Mouse (Mus musculus): ENCODE data around the gene Wdfy3.
"Not testable (repeated sequence)": the region's sequence is repeated elsewhere in the genome, so short reads cannot be mapped to it uniquely, and the experiment has no call there.

Wdfy3 gene

DNA sequence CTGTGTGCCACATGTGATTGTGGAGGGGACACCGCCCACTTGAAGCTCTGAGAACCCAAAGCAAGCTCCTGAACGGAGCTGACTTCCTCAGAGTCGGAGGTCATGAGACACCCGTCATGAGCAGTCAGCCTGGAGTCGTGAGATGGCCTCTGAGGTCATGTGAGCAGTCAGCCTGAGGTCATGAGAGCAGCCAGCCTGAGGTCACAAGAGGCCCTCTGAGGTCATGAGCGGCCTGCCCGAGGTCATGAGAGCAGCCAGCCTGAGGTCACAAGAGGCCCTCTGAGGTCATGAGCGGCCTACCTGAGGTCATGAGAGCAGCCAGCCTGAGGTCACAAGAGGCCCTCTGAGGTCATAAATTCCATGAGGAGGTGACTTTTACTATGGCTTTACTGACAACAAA is 120.4 kb downstream of the Wdfy3 start:
- peak; percentile 29 for DNase-seq (ENCODE audit: low read depth, low spot score)

DNA sequence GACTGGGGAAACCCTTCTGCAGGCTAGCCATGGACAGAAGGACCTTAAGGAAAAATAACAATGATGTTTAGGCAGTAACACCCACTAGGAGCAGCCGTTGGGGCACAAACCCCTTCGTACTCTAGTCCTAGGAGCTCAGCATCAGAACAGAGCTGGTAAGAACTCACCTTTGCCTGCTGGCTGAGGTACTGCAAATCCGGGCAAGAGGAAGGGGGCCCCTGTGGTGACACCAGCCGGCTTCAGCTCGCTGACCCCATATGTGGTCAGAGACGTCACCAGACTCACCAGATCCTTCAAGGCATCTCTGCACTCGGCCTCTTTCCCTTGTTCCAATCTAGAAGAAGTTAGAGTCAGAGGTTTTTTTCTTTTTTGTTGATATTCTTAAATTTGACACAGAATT is 121.1 kb downstream of the Wdfy3 start:
- no peak for DNase-seq (ENCODE audit: low read depth, low spot score)

DNA sequence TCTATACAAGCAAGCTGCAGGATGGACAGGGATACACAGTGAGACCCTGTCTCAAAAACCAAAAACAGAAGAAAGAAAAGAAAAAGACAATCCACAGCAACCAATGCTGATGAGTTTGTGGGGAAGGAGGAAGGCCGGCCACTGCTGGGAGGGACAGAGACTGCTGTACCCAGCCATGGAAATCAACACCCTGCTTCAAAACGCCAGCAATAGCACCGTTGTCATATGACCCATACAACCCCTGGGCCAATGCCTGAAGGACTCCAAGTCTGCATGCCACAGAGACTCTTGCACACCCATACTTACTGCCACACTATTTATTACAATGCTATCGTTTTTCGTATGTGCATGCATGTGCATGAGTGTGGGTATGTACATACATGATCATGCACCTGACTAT is 124.0 kb downstream of the Wdfy3 start:
- no peak for DNase-seq (ENCODE audit: low read depth, low spot score)

DNA sequence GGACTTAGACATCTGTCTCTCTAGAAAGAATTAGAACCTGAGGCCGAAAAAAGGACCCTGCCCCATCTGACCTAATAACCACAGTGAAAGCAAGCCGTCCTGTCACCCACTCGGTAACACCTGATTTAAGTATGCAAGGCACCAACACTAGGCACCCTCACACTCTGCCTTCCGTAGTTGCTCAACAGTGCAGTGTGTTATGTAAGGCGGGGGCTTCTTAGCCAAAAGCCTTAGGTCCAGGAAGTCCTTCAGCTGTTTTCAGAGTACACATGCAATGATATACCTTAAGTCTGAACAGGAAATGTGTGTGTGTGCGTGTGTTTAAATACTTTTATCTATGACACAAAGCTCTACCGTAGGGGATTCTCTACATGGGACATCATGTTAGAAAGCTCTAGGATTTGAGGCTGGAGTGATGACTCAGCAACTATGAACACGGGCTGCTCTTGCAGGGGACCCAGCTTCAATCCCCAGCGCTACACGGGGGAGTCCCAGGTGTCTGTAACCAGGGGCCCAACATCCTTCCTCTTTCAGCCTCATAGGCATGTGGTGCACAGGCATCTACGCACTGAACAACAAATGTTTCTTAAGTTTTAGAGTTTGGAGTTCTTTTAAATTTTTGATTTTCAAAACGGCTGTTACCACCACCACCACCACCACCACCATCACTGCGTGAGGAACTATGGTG is 131.7 kb downstream of the Wdfy3 start:
- peak; percentile 18 for DNase-seq (ENCODE audit: low read depth, low spot score)

DNA sequence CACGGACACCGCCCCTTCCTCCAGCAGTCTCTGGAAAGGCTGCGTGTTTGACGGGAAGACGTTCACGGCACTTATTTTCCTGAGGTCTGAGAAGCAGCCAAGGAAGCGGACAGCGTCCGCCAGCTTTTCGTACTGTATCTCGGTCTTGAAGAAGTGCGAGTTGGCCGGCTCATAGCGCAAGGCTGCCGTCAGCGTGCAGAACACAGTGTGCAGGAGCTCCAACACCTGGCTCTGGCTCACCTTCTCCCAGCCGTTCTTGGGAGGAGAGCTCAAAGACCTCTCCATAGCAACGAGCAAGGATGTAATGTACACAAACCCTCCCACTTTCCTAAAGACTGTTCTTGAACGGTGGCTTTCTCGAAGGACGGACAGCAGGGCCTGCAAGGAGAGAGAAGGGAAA is 132.4 kb downstream of the Wdfy3 start:
- DNase-seq (ENCODE audit: low read depth, low spot score), result peak; percentile 56

DNA sequence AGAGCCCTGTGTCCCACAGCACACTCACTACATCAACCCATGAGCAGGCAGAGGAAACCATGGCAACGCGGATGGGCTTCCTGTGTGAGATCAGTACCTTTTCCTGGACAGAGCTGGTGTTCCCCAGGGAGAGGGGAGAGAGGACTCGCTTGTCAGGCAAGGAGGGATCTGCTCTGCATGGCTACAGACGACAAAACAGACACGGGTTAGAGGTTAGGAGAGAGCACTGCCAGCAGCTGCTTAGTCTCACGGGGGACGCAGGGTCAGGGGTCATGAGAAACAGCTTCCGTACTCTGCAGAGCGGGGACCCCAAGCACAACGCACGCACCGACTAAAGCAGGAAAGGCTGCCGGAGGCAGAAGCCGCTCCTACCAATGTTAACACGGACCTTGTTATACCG is 133.8 kb downstream of the Wdfy3 start:
- peak; percentile 67 for DNase-seq (ENCODE audit: low read depth, low spot score)

DNA sequence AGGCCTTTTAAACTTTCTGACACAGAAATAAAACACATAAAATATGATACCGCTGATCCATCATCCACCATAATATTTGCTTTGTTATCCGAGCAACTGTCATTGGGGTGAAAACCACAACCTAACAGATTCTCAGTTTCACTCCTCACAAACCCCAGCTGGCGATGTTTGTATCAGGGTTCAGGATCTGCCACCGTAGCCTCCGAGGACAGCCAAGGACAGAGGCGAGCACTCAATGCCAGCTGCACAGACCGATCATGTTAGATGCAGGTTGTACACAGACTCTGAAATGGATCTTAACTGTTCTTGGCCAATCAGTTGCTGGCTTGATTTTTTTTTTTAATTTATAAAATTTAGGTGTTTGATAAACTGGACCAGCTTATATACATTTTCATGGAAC is 135.1 kb downstream of the Wdfy3 start:
- DNase-seq (ENCODE audit: low read depth, low spot score), result no peak

DNA sequence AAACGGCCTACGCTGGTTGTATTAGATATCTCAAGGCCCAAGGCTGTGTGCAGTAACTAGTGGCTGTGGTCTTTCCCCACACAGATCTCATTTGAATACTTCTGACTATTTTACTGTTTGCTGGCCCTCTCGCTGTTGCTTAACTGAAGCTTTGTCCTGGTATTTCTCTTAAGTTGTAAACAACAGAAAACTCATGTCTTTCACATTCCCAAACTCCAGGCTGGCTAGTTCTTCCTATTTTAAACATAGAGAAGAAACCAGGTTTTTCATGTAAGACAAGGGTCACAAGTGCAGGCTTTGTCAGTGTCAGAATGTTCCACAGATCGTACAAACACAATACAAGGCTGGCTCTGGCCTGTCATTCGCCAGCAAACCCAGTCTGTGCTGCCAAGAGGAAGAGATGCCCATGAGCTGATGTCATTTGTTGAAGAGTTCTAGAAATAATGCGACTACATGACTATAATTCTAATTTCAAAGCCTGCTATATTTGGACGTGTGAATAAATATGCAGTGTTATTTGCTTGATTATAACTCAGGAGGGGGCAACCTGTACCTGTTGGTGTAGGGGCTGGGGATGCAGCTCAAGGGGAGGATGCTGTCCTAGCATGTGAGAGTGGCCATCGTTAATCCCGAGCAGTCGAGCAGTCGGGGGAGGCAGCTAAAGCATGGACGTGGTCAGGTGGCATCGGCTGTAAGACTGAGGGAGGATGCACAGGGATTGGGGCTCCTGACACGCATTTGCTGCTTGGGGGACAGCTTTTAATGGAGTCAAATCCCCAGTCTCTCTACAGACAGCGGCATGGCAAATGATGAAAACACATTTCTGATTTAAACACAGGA is 136.5 kb downstream of the Wdfy3 start:
- no peak for DNase-seq (ENCODE audit: low read depth, low spot score)

DNA sequence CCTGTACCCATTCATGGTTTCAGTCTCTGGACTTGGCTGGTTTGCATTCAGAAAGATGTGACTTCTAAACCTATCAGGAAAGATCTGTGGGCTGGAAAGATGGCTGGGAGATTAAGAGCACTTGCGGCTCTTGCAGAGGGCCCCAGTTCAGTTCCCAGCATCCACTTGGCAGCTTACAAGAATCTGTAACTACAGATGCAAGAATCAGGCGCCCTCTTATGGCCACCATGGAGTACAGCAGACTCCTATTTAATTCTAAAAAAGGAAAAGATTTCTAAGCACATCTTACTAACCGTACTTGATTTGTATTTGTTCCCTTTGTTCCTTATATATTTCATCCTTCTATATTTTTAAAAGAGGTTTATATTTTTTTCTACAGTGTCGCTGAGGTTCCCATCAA is 137.7 kb downstream of the Wdfy3 start:
- DNase-seq (ENCODE audit: low read depth, low spot score), result peak; percentile 70

DNA sequence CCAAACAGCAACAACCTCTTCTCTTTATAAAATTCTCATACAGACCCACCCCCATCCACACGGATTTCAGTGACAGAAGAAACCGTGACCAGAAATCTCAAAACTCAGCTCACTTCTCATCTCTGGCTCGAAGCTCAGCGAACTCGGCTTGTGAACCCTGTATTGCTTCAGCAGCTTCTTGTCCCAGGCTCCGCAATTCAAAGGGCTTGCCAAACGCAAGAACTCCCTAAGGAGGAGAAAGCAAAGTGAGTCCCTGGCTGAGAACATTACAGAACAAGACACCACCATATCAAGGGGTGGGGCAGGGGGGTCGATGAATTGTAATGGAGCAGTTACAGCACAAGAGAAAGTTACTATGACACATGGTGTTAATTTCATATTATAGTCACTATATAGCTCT is 143.4 kb downstream of the Wdfy3 start:
- DNase-seq (ENCODE audit: low read depth, low spot score), result no peak

DNA sequence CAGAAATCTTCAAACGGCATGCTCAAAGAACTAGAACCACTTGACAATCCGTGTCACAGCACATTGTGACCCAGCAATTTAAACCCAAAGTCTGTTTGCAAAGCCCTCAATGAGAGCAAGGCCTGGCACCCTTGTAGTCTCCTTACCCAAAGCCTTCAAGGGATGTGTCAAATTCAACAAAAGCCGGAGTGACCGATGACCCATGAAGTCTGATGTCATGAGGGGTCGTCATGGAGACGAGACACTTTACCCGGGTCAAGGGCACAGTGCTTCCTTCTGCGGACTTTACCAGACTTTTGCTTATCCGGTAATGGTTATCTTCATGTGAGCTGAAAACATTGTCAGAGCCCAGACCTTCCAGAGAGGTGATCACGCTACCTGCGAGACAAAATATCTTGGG is 146.0 kb downstream of the Wdfy3 start:
- no peak for DNase-seq (ENCODE audit: low read depth, low spot score)

DNA sequence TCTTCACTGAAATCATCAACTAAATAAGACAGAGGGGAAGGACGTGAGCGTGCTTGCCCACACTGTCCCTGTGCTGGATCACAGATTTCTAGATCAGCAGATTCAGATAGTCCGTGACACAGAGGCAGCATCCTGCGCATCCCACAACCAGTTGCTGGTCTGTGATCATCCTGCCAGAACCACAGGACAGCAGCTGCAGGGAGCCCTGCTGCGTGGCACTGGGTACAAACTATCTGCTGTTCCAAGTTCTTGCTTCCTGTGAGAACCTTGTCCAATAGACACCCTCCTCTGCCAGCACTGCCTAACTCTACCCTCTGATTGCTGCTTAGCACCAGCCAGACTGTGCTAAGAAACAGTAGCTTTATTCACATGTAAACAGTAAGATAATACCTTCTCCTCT is 150.2 kb downstream of the Wdfy3 start:
- DNase-seq (ENCODE audit: low read depth, low spot score), result no peak

DNA sequence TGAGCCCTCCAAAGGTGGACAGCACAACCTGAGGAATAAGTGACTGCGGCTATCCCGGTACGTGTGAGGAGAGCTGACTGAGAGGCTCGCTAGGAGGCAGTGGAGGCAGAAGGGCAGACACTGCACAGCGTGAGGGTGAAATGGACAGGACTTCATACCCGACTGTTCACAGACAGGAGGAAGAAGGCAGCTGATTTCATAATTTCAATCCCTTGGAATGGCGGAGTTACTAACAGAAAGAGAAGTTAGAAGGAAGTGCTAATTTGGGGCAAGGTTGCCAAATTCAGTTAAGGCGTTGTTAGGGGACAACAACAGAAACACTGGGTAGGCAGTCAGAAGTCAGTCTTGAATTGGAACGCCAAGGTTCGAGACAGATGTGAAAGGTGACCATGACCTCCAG is 160.3 kb downstream of the Wdfy3 start:
- DNase-seq (ENCODE audit: low read depth, low spot score), result no peak

DNA sequence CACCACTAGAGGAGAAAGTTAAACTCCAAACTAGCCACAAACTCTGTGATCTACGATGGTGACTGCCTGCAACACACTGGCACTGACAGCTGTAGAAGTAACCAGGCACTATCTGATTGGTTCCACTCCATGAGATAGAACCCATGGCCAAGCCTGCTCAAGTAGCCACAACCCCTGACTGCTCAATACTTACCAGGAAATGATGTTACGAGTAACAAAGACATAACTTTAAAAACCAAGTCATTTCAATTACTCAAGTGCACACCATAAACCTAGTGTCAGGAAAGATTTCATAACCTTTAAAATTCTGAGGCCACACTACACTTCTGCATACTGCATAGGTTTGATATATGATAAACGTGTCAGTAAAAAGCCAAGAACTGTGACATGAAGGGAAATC is 164.1 kb downstream of the Wdfy3 start:
- DNase-seq (ENCODE audit: low read depth, low spot score), result no peak

DNA sequence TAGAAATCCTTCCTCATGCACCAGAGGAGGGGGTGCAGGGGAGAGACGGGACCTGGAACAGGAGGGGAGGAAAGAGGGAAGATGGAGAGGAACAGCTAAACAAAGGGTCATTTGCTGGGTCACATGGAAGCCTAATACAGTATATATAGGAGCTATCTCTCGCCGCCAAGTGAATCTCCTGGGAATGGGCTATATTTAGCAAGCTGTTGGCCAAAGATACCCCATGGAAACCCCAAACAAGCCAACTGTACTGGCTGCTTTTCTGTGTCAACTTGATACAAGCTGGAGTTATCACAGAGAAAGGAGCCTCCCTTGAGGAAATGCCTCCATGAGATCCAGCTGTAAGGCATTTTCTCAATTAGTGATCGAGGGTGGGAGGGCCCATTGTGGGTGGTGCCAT is 164.9 kb downstream of the Wdfy3 start:
- DNase-seq (ENCODE audit: low read depth, low spot score), result not testable (repeated sequence)

DNA sequence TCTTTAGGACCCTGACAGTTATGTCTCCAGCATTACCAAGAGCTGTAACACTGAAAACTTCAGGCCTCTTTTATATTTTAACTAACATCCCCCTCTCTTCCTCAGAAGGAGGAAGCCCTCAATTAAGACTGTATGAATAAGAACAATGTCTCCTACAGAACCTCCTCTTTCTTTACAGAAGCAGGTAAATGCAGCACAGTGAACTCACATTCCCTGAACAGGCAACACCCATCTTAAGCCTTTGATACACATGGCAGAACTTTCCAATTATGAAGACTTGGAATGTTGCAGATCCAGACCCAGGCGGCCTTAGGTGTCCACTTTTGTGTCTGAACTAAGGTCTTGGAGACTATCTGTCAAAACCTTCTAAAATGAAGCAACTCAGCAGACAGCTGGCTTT is 167.0 kb downstream of the Wdfy3 start:
- peak; percentile 83 for DNase-seq (ENCODE audit: low read depth, low spot score)

DNA sequence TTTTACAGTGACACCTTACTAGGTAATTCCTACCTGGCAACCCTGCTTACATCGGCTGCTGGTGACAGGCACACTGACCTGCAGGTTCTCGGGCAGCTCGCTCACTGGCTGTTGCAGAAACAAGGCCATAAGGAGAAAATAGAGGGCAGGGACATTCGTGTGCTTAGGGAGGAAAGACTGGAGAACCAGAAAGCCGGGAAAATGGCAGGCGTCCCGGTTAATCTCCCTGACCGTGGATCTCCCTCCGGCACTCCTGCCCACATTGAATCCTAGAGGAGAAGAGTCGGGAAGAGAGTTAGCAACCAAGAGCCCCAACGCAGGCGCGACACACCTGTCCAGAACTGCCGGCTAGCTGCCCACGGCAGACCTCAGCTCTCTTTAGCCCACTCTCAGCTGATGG is 169.7 kb downstream of the Wdfy3 start:
- no peak for DNase-seq (ENCODE audit: low read depth, low spot score)

DNA sequence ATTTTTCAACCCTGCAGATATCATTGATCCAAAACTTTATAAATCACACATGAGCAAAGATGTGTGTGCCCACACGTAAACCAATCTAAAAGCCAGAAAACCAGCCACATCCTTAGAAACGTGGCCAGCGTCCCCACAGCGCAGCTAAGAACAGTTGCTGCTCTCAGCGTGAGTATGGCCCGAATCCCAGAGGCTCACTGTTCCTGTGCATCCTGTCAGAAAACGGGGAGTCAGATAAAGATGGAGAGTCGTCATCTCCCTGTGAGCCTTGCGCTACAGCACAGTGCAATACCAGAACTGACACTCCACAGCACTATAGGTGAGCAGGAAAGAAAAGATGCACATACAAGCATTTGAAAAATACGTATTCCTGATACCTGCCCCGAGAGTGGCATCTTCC is 172.9 kb downstream of the Wdfy3 start:
- DNase-seq (ENCODE audit: low read depth, low spot score), result no peak

DNA sequence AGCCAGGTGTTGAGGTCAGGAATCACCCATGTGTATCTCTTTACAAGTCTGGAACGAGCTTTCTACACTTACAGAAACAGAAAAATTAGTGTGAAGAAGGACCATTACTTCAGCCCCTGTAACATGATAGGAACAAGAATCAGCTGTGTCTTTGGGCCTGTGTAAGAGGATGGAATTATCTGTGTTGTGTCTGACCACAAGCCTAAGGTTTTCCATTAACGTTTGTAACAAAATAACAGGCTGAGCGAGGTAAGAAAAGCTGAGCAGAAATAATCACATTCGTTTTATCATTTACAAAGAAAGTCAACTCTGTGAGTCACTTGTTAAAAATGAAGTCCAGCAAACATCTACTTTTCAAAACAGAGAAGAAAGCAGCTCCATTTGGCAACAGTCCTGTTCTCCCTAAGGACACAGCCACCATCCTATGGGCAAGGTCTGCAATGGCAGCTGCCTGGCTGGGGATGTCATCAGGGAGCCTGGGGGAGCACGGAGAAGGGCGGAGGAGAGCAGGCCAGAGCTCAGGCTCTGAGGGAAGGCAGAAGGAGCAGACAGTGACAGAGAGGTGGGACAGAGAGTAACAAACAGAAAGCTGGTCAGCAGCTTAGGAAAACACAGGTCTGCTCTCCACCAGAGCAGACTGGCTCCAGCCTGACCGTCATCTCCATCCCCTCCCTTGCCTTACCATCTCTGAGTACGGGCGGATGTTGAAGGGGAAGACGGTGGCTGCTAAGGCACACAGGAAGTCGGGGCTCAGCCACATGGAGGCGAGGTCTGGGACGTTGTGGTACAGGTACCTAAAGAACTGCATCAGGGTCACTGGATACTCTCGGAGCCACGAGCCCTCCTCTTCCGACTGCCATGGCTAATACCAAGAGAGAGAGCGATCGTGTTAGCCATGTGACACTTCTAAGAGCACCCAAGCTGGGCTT is 173.7 kb downstream of the Wdfy3 start:
- DNase-seq (ENCODE audit: low read depth, low spot score), result no peak

DNA sequence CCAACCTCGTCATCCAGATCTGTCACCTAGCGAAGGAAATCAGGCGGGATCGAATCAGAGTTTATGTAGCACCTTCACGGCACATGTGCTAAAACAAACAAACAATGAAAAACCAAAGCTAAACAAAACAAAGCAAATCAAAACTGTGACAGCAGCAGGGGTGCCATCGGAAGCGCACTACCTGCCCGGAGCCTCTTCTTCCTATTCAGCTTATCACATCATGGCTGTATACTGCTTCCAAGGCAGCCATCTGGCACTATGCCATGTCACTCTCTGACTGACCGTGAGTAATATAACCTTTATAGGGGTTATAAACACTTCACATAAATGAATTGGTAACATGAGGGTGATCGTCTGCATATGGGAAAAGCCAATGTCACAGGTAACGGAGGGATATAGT is 174.6 kb downstream of the Wdfy3 start:
- no peak for DNase-seq (ENCODE audit: low read depth, low spot score)

DNA sequence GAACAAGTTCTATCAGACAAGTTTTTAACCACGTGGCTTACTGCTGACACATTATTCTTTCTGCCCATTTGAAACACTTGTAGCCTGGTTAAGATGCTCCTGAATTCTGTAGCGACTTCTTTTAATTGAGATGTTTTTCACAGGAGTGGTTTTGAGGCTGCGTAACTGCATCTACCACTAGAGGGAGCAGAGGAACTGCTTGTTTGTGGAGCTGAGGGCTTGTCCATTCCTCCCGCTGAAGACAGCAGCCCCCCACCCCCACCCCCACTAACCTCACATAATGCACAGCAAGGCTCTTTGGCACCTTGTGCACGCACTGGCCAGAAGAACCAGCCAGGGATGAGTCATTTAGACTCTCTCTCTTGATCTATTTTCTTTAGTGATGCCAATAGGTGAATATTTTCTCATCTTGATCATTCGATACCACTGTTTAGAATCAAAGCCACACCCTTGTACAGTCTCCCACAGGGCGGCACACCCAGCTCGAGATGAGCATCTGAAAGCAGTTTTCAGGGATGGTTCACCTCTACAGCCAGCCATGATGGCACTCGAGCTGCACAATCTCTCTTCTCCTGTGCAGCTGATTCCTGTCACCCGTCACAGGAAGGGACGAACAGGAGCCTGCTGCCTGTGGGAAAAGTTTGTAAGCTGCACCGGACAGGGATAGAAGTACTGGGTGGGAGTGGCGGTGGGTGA is 175.8 kb downstream of the Wdfy3 start:
- DNase-seq (ENCODE audit: low read depth, low spot score), result peak; percentile 83

Measured in R1 (cell line).